Mouse (Mus musculus) hindbrain, embryonic 12.5 days (tissue): ENCODE data around the gene Ppp4r1. TPM values are rescaled to one million over a fixed set of nuclear protein-coding genes. Genes with fewer than 3 reads are reported as not detected.

Experiments
- ATAC-seq: fragments of 200-750 bp; cut with Nextera tagmentation; 2 replicates; pipeline ENCODE4 v1.8.0; 2017; ENCODE audit warnings: moderate TSS enrichment; ENCODE audit not compliant: low FRiP score
- H3K27ac ChIP-seq: fragments of 300-500 bp; sonication (generic); 2 replicates; pipeline ENCODE4 v1.5.1; 2016; ENCODE audit warnings: mild to moderate bottlenecking
- H3K27me3 ChIP-seq: fragments of 300-500 bp; sonication (generic); 2 replicates; pipeline ENCODE4 v1.6.1; 2016; ENCODE audit warnings: mild to moderate bottlenecking
- H3K36me3 ChIP-seq: fragments of 300-500 bp; sonication (generic); 2 replicates; pipeline ENCODE4 v1.6.1; 2016; ENCODE audit warnings: mild to moderate bottlenecking
- H3K4me1 ChIP-seq: fragments of 300-500 bp; sonication (generic); 2 replicates; pipeline ENCODE4 v1.6.1; 2016
- H3K4me2 ChIP-seq: fragments of 300-500 bp; sonication (generic); replicated peaks from 2 replicates; pipeline ENCODE4 v1.6.1; 2016; ENCODE audit warnings: mild to moderate bottlenecking
- H3K4me3 ChIP-seq: fragments of 300-500 bp; sonication (generic); 2 replicates; pipeline ENCODE4 v1.5.1; 2016; ENCODE audit warnings: mild to moderate bottlenecking
- H3K9ac ChIP-seq: fragments of 300-500 bp; sonication (generic); 2 replicates; pipeline ENCODE4 v1.6.1; 2016; ENCODE audit warnings: mild to moderate bottlenecking, moderate library complexity
- H3K9me3 ChIP-seq: fragments of 300-500 bp; sonication (generic); replicated peaks from 2 replicates; pipeline ENCODE4 v1.6.1; 2016; ENCODE audit warnings: mild to moderate bottlenecking
- WGBS: fragments of 180-500 bp; shearing (Covaris S2); methylation state at CpG from one replicate; pipeline ENCODE4 v1.1.7; 2016; 5-methylcytosine and 5-hydroxymethylcytosine counted together
- polyA plus RNA-seq: library from polyadenylated mRNA; unstranded; fragments of >200 nt; fragmentation: Nextera tagmentation; extraction: Ambion mirVana; gene quantifications from 2 replicates; pipeline ENCODE4 v1.2.1, GENCODE M21; 2016

Ppp4r1 gene
- polyA plus RNA-seq, 1 experiment from 2014 or later: 60.8 TPM

- no peak overlapping the region for H3K4me3 ChIP-seq
- no peak overlapping the region for H3K9ac ChIP-seq
- no peaks in the 10 kb centered on the region; the same call in 1 of the 2 replicates for H3K27me3 ChIP-seq
- no peaks in the 10 kb centered on the region for H3K36me3 ChIP-seq
- H3K27ac ChIP-seq: no peak overlapping the region
- peaks cover 12% of the 10 kb centered on the region for H3K4me1 ChIP-seq
- 79% methylated on average over 1 of the region's 1 CpGs for WGBS
- no peaks in the 10 kb centered on the region for H3K9me3 ChIP-seq
- no peak for ATAC-seq
- no peak overlapping the region for H3K4me2 ChIP-seq
Observed at GRCm38 (mm10) chr17:65776228-65776627, 6.1 kb upstream of the Ppp4r1 start.

DNA sequence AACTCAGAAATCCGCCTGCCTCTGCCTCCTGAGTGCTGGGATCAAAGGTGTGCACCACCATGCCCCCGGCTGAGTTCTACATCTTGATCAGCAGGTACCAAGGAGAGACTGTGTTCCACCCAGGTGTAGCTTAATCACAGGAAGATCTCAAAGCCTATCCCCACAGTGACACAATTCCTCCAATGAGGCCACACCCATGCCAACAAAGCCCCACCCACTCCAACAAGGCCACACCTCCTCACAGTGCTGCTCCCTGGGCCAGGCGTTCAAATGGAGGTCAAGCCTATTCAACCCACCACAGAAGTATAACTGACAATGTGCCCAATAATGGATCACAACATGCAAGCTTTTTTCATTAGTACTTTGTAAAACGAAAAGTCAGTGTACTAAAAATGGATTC lies 4.9 kb upstream of the Ppp4r1 start:
- Histone ChIP-seq H3K4me2 (no peak overlapping the region), H3K4me1 (peaks cover 11% of the 10 kb centered on the region), H3K4me3 (no peak overlapping the region), H3K9me3 (no peaks in the 10 kb centered on the region), H3K27me3 (no peaks in the 10 kb centered on the region; the same call in 1 of the 2 replicates), H3K27ac (no peak overlapping the region), H3K36me3 (no peaks in the 10 kb centered on the region), H3K9ac (no peak overlapping the region)
- ATAC-seq: no peak
- WGBS: 87% methylated on average over 4 of the region's 4 CpGs

DNA sequence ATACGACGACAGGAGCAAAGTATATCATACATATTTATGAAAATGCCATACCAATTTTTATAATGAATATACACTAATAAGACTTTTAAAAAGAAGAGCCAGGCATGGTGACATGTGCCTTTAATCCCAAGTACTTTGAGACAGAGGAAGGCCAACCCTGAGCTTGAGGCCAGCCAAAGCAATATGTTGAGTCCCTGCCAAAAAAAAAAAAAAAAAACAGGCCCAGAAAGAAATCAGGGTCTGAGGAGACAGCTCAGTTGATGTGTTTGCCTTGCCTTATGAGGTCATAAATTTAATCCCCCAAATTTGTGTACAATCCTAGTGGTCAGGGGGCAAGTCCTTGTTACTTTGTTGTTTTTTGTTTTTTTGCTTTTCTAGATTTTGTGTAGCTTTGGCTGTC lies 1.4 kb upstream of the Ppp4r1 start:
- Histone ChIP-seq H3K27me3 (no peaks in the 10 kb centered on the region), H3K4me3 (no peak overlapping the region), H3K4me1 (peaks cover 11% of the 10 kb centered on the region), H3K9me3 (no peaks in the 10 kb centered on the region), H3K4me2 (no peak overlapping the region), H3K36me3 (peaks cover 4% of the 10 kb centered on the region), H3K27ac (no peak overlapping the region), H3K9ac (no peak overlapping the region)
- WGBS: 91% methylated on average over 2 of the region's 2 CpGs
- ATAC-seq: no peak

- H3K4me2 ChIP-seq: peak overlapping the region; percentile 76
- no peaks in the 10 kb centered on the region for H3K9me3 ChIP-seq
- no peaks in the 10 kb centered on the region for H3K27me3 ChIP-seq
- peaks cover 17% of the 10 kb centered on the region for H3K4me1 ChIP-seq
- peak overlapping the region; percentile 95 for H3K4me3 ChIP-seq
- peak overlapping the region; percentile 99 for H3K9ac ChIP-seq
- H3K36me3 ChIP-seq: peaks cover 10% of the 10 kb centered on the region
- under 1% methylated on average over 77 of the region's 135 CpGs for WGBS
- peak overlapping the region; percentile 99 for H3K27ac ChIP-seq
- peak; percentile 73 for ATAC-seq
Observed at GRCm38 (mm10) chr17:65783182-65784161, 1.1 kb downstream of the Ppp4r1 start.

GRCm38 (mm10) chr17:65784610-65785140 lies 2.3 kb downstream of the Ppp4r1 start:
- Histone ChIP-seq H3K4me1 (peaks cover 23% of the 10 kb centered on the region), H3K4me3 (peak overlapping the region; percentile 95), H3K9me3 (no peaks in the 10 kb centered on the region), H3K36me3 (peaks cover 10% of the 10 kb centered on the region), H3K27ac (no peak overlapping the region), H3K4me2 (peak overlapping the region; percentile 76), H3K27me3 (no peaks in the 10 kb centered on the region), H3K9ac (no peak overlapping the region; the same call in 1 of the 2 replicates)
- WGBS: 80% methylated on average over 8 of the region's 8 CpGs
- no peak for ATAC-seq

DNA sequence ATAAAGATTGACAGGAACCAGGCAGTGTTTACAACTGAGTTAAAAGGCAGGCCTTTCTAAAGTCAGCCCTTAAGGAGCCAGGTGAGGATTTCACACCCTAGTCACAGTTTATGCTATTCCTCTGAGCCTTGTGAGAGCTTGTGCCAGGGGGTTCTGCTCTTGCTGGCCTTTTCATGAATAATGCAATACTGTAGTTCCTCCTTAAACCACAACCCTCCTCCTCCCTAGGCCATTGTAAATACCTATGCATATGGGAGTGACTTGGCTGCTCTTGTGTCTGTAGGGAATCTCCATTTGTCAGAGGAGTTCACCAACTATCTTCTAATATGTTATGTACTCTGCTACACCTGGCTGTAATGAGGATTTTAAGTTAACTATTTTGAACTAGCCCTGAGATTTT lies 3.3 kb downstream of the Ppp4r1 start:
- Histone ChIP-seq H3K4me1 (peaks cover 23% of the 10 kb centered on the region), H3K36me3 (peaks cover 10% of the 10 kb centered on the region), H3K4me3 (no peak overlapping the region), H3K27ac (no peak overlapping the region), H3K27me3 (no peaks in the 10 kb centered on the region), H3K9ac (no peak overlapping the region), H3K4me2 (no peak overlapping the region), H3K9me3 (no peaks in the 10 kb centered on the region)
- no peak for ATAC-seq

GRCm38 (mm10) chr17:65786225-65786624 lies 3.9 kb downstream of the Ppp4r1 start:
- H3K4me2 ChIP-seq: no peak overlapping the region
- no peak overlapping the region for H3K27ac ChIP-seq
- peaks cover 10% of the 10 kb centered on the region for H3K36me3 ChIP-seq
- 85% methylated on average over 7 of the region's 7 CpGs for WGBS
- H3K9ac ChIP-seq: no peak overlapping the region
- H3K27me3 ChIP-seq: no peaks in the 10 kb centered on the region
- H3K4me1 ChIP-seq: peaks cover 23% of the 10 kb centered on the region
- H3K4me3 ChIP-seq: no peak overlapping the region
- H3K9me3 ChIP-seq: no peaks in the 10 kb centered on the region
- ATAC-seq: no peak

- peaks cover 10% of the 10 kb centered on the region for H3K36me3 ChIP-seq
- no peak overlapping the region for H3K4me2 ChIP-seq
- H3K27me3 ChIP-seq: no peaks in the 10 kb centered on the region
- WGBS: 91% methylated on average over 4 of the region's 4 CpGs
- no peak overlapping the region for H3K4me3 ChIP-seq
- no peaks in the 10 kb centered on the region for H3K9me3 ChIP-seq
- H3K27ac ChIP-seq: no peak overlapping the region
- ATAC-seq: no peak
- no peak overlapping the region for H3K9ac ChIP-seq
- peaks cover 18% of the 10 kb centered on the region for H3K4me1 ChIP-seq
Observed at GRCm38 (mm10) chr17:65787261-65787660, 4.9 kb downstream of the Ppp4r1 start.

- H3K27ac ChIP-seq: no peak overlapping the region
- H3K27me3 ChIP-seq: no peaks in the 10 kb centered on the region
- no peak overlapping the region for H3K4me3 ChIP-seq
- 80% methylated on average over 12 of the region's 12 CpGs for WGBS
- H3K9me3 ChIP-seq: no peaks in the 10 kb centered on the region
- peak; percentile 47; the same call in 1 of the 2 replicates for ATAC-seq
- peaks cover 18% of the 10 kb centered on the region for H3K4me1 ChIP-seq
- H3K9ac ChIP-seq: no peak overlapping the region
- H3K36me3 ChIP-seq: peaks cover 10% of the 10 kb centered on the region
- no peak overlapping the region for H3K4me2 ChIP-seq
Observed at GRCm38 (mm10) chr17:65788542-65789291, 6.3 kb downstream of the Ppp4r1 start.

DNA sequence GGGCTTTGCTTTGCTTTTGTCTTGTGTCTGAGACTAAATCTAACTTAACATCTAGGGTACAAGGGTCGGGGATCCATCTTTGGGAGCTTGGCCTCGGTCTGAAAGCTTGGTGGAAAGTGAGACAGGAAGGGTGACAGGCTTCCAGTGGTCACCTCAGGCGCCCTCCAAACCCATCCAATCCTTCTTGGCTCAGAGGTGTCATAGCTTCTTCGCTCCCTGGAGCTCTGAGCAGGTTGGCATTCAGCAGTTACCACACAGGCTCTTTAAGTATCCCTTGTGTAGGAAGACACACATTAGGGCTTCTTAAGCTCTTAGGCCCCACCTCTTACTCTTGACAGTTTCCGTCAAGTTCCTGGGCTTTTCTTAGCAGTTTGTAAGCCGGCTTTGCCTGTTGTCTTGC lies 7.2 kb downstream of the Ppp4r1 start:
- peaks cover 12% of the 10 kb centered on the region for H3K36me3 ChIP-seq
- H3K4me2 ChIP-seq: no peak overlapping the region
- ATAC-seq: no peak
- H3K27ac ChIP-seq: no peak overlapping the region
- no peak overlapping the region for H3K4me3 ChIP-seq
- no peaks in the 10 kb centered on the region for H3K9me3 ChIP-seq
- H3K27me3 ChIP-seq: no peaks in the 10 kb centered on the region
- H3K9ac ChIP-seq: no peak overlapping the region
- 95% methylated on average over 6 of the region's 6 CpGs for WGBS
- peaks cover 15% of the 10 kb centered on the region for H3K4me1 ChIP-seq

DNA sequence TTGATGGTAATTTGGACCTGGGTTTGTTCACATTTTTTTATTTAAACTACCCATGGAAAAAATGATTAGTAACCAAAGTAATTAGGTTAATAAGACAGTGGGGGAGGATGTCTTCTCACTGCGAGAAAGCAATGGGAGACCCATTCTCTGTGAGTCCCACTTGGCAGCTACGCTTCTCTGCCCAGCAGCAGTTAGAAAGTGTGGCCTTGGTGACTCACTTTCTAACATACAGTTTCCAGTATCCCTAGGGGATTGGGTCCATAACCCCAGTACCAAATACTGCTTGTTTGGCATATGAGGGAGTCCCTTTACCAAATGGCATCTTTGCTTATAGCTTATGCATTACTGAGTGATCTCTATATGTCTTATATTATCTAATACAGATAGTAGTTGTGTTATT lies 8.8 kb downstream of the Ppp4r1 start:
- 90% methylated on average over 2 of the region's 2 CpGs for WGBS
- Histone ChIP-seq H3K4me2 (no peak overlapping the region), H3K9ac (no peak overlapping the region), H3K36me3 (peaks cover 9% of the 10 kb centered on the region; the same call in 1 of the 2 replicates), H3K9me3 (no peaks in the 10 kb centered on the region), H3K27me3 (no peaks in the 10 kb centered on the region), H3K27ac (no peak overlapping the region), H3K4me3 (no peak overlapping the region), H3K4me1 (peaks cover 12% of the 10 kb centered on the region; the same call in 1 of the 2 replicates)
- no peak for ATAC-seq

GRCm38 (mm10) chr17:65793307-65793930 lies 11.0 kb downstream of the Ppp4r1 start:
- Histone ChIP-seq H3K4me2 (no peak overlapping the region), H3K36me3 (0 out of 2 replicates have a peak, but pooled peaks cover 6% of the 10 kb centered on the region), H3K9me3 (no peaks in the 10 kb centered on the region), H3K9ac (no peak overlapping the region), H3K27ac (no peak overlapping the region), H3K4me1 (peaks cover 8% of the 10 kb centered on the region; the same call in 1 of the 2 replicates), H3K27me3 (no peaks in the 10 kb centered on the region), H3K4me3 (no peak overlapping the region)
- 97% methylated on average over 12 of the region's 12 CpGs for WGBS
- ATAC-seq: no peak
